Mouse (Mus musculus) neural tube, embryonic 11.5 days (tissue): ENCODE measurements around the gene Tpbgl. TPM values are rescaled to one million over a fixed set of nuclear protein-coding genes. Genes with fewer than 3 reads are reported as not detected.

Source experiments
- ATAC-seq: fragments of 200-750 bp; cut with Nextera tagmentation; 2 replicates; pipeline ENCODE4 v1.8.0; 2017; ENCODE audit warnings: moderate number of reproducible peaks, mild to moderate bottlenecking, moderate TSS enrichment, moderate library complexity; ENCODE audit not compliant: insufficient read depth, low FRiP score, low TSS enrichment
- DNase-seq: peaks from one replicate; pipeline ENCODE4 v3.0.0-alpha.2; 2015; ENCODE audit warnings: low spot score
- H3K27ac ChIP-seq: fragments of 300-500 bp; sonication (generic); 2 replicates; pipeline ENCODE4 v1.5.1; 2014; ENCODE audit warnings: low read depth, mild to moderate bottlenecking, low read length
- H3K27me3 ChIP-seq: fragments of 300-500 bp; sonication (generic); 2 replicates; pipeline ENCODE4 v1.6.1; 2014; ENCODE audit warnings: mild to moderate bottlenecking, low read length, mixed read lengths; ENCODE audit not compliant: control insufficient read depth, insufficient read depth
- H3K36me3 ChIP-seq: fragments of 300-500 bp; sonication (generic); 2 replicates; pipeline ENCODE4 v1.6.1; 2014; ENCODE audit warnings: mild to moderate bottlenecking, low read length, moderate library complexity, mixed read lengths; ENCODE audit not compliant: control insufficient read depth, insufficient read depth
- H3K4me1 ChIP-seq: fragments of 300-500 bp; sonication (generic); 2 replicates; pipeline ENCODE4 v1.6.1; 2014; ENCODE audit warnings: low read length, mixed read lengths; ENCODE audit not compliant: control insufficient read depth, insufficient read depth
- H3K4me2 ChIP-seq: fragments of 300-500 bp; sonication (generic); 2 replicates; pipeline ENCODE4 v1.6.1; 2014; ENCODE audit warnings: low read depth, mild to moderate bottlenecking, moderate library complexity
- H3K4me3 ChIP-seq: fragments of 300-500 bp; sonication (generic); 2 replicates; pipeline ENCODE4 v1.5.1; 2014; ENCODE audit warnings: low read depth, low read length
- H3K9ac ChIP-seq: fragments of 300-500 bp; sonication (generic); 2 replicates; pipeline ENCODE4 v1.6.1; 2014; ENCODE audit warnings: mild to moderate bottlenecking, low read length
- H3K9me3 ChIP-seq: fragments of 300-500 bp; sonication (generic); 2 replicates; pipeline ENCODE4 v1.6.1; 2016; ENCODE audit warnings: low read length; ENCODE audit not compliant: control insufficient read depth
- WGBS: fragments of 180-500 bp; shearing (Covaris S2); extraction: QIAGEN DNeasy Blood & Tissue Kit; methylation state at CpG from one replicate; pipeline ENCODE4 v1.1.7; 2014; 5-methylcytosine and 5-hydroxymethylcytosine counted together
- polyA plus RNA-seq: library from polyadenylated mRNA; unstranded; fragments of >200 nt; fragmentation: Nextera tagmentation; extraction: Ambion mirVana; gene quantifications from 2 replicates; pipeline ENCODE4 v1.2.1, GENCODE M21; 2014

Gene Tpbgl
- polyA plus RNA-seq, 1 experiment from 2014 or later: 1.4 TPM

DNA sequence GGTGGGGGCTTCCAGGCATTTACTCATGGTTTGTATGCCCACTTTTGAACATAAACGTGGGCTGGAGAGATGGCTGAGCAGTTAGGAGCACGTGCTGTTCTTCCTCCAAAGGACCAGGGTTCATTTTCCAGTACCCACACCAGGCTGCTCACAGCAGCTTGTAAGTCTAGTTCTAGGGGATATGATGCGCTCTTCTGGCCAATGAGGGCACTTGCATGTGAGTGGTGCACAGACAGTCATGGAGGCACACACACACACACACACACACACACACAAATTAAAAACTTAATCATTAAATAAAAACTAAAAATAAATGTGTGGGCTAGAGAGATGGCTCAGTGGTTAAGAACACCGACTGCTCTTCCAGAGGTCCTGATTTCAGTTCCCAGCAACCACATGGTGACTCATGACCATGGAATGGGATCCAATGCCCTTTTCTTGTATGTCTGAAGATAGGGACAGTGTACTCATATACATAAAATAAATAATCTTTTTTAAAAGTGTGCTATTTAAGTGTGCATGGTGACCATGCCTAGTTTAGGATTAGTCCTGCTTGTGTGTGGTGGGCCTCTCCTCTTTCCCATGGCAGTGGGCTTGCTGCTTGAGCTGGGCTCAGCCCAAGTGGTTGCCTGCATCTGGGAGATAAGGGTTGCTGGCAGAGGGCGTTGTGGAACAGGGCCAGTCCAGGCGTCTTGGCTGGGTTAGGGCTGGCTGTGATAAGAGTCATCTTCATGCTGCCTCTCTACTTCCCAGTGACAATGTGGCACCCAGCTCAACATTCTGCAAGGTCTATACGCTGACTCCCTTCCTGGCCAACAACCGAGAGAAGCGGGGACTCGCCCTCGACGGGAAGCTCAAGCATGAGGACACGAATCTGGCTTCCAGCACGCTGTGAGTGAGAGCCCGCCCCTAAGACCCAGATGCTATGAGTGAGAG lies 32.8 kb downstream of the Tpbgl start:
- no peak overlapping the region for H3K9ac ChIP-seq
- DNase-seq (no peak), ATAC-seq (no peak)
- 0 out of 2 replicates have a peak, but pooled peaks cover 2% of the 10 kb centered on the region for H3K36me3 ChIP-seq
- H3K27me3 ChIP-seq: no peaks in the 10 kb centered on the region
- H3K4me1 ChIP-seq: no peaks in the 10 kb centered on the region; the same call in 1 of the 2 replicates
- H3K27ac ChIP-seq: no peak overlapping the region
- WGBS: 87% methylated on average over 14 of the region's 15 CpGs
- no peak overlapping the region for H3K4me3 ChIP-seq
- H3K4me2 ChIP-seq: no peak overlapping the region
- no peaks in the 10 kb centered on the region for H3K9me3 ChIP-seq

DNA sequence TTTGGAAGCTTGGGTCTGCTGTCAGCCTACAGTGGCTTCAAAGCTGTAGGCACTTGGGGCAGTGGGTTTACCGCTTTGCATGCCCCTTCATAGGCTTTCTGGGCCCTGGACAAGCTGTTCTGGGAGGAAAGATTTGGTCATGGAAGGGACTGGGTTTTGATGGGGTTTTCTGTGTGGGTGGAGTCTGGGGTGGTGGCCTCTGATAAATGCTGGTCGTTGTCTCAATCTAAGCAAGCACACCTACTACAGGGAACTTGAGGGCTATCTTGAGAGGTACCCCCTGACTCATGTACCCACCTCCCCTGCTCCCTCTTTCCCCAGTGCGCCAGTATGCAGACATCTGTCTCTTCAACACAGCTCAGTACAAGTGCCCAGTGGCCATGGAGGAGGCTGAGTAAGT lies 34.2 kb downstream of the Tpbgl start:
- no peak overlapping the region for H3K4me2 ChIP-seq
- H3K9ac ChIP-seq: no peak overlapping the region
- H3K4me3 ChIP-seq: no peak overlapping the region
- H3K27ac ChIP-seq: no peak overlapping the region
- H3K27me3 ChIP-seq: no peaks in the 10 kb centered on the region
- WGBS: 83% methylated on average over 3 of the region's 3 CpGs
- no peaks in the 10 kb centered on the region; the same call in 1 of the 2 replicates for H3K4me1 ChIP-seq
- H3K9me3 ChIP-seq: no peaks in the 10 kb centered on the region
- H3K36me3 ChIP-seq: 0 out of 2 replicates have a peak, but pooled peaks cover 2% of the 10 kb centered on the region
- no peak for ATAC-seq
- DNase-seq: no peak

DNA sequence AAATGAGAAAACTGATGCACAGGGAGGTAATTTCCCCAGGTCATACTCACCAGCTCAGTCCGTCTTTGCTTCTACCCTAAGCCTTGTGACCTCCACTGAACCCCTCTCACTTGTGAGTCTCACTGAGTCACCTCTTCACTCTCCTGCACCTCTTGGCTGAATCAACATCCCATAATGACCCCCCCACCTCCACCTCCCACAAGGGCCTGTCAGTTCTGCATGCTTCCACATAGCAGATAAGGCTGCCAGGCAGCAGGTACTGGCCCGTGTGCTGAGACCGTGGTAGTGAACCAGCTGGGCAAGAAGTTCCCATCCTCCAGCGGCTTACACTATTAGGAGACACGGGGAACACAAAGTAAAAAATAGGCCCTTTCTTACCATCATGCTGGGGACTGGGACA lies 36.3 kb downstream of the Tpbgl start:
- Histone ChIP-seq H3K9ac (no peak overlapping the region), H3K4me1 (peaks cover 6% of the 10 kb centered on the region), H3K9me3 (no peaks in the 10 kb centered on the region), H3K27me3 (no peaks in the 10 kb centered on the region), H3K4me3 (no peak overlapping the region), H3K4me2 (no peak overlapping the region), H3K36me3 (0 out of 2 replicates have a peak, but pooled peaks cover 2% of the 10 kb centered on the region), H3K27ac (no peak overlapping the region)
- ATAC-seq (no peak), DNase-seq (no peak)
- WGBS: 53% methylated on average over 5 of the region's 5 CpGs

DNA sequence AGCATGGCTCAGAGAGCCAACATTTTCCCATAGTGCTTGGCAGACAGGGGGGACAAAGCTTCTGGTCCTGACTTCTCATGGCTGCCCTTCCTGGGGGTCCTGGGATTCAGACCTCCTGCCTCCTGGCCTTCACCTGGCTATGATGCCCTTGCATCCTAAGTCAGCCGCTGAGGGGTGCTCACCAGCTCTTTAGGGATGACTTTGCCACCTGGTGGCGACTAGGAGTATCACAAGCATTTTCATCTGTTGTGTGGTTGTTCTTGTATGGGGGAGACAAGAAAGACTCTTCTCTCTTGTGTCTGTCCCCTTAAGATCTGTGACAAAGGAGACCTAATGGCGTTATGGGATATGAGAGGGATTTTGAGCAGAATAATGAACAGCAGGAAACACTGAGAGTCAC lies 36.8 kb downstream of the Tpbgl start:
- H3K4me1 ChIP-seq: peaks cover 6% of the 10 kb centered on the region
- WGBS: 15% methylated on average over 3 of the region's 3 CpGs
- H3K4me2 ChIP-seq: no peak overlapping the region
- no peak overlapping the region for H3K27ac ChIP-seq
- H3K27me3 ChIP-seq: no peaks in the 10 kb centered on the region
- ATAC-seq (peak; percentile 27; the same call in 1 of the 2 replicates), DNase-seq (peak; percentile 75)
- no peak overlapping the region for H3K4me3 ChIP-seq
- H3K9ac ChIP-seq: no peak overlapping the region
- H3K36me3 ChIP-seq: peaks cover 4% of the 10 kb centered on the region; the same call in 1 of the 2 replicates
- H3K9me3 ChIP-seq: no peaks in the 10 kb centered on the region

DNA sequence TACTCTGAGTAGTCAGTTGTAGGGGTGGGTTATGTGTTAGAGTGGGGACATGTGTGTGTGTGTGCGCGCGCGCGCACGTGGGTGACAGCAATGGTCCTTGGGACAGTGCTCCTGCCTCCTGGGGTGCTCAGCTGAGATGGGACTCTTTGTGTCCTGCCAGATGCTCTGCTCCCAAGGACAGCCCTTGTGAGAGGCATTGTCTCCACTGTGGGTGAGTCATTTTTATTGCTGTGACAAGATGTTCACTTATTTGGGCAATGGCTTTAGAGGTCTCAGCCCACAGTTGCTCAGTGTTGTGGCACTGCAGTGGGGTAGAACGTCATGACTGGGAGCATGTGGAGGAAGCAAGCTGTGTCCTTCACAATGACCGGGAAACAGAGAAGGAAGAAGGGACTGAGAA lies 40.9 kb downstream of the Tpbgl start:
- H3K27ac ChIP-seq: no peak overlapping the region
- no peaks in the 10 kb centered on the region for H3K9me3 ChIP-seq
- peaks cover 2% of the 10 kb centered on the region; the same call in 1 of the 2 replicates for H3K36me3 ChIP-seq
- no peak for DNase-seq
- no peak for ATAC-seq
- 92% methylated on average over 7 of the region's 8 CpGs for WGBS
- no peaks in the 10 kb centered on the region for H3K27me3 ChIP-seq
- peaks cover 18% of the 10 kb centered on the region for H3K4me1 ChIP-seq
- H3K4me3 ChIP-seq: no peak overlapping the region
- H3K4me2 ChIP-seq: no peak overlapping the region
- H3K9ac ChIP-seq: no peak overlapping the region

- ATAC-seq (no peak), DNase-seq (no peak)
- no peak overlapping the region for H3K4me3 ChIP-seq
- H3K4me2 ChIP-seq: no peak overlapping the region
- WGBS: 93% methylated on average over 5 of the region's 5 CpGs
- H3K9me3 ChIP-seq: no peaks in the 10 kb centered on the region
- H3K27me3 ChIP-seq: no peaks in the 10 kb centered on the region
- peaks cover 19% of the 10 kb centered on the region for H3K4me1 ChIP-seq
- H3K9ac ChIP-seq: no peak overlapping the region
- H3K36me3 ChIP-seq: peaks cover 2% of the 10 kb centered on the region; the same call in 1 of the 2 replicates
- no peak overlapping the region for H3K27ac ChIP-seq
Measured at GRCm38 (mm10) chr7:99583625-99584024, 43.3 kb downstream of the Tpbgl start.

DNA sequence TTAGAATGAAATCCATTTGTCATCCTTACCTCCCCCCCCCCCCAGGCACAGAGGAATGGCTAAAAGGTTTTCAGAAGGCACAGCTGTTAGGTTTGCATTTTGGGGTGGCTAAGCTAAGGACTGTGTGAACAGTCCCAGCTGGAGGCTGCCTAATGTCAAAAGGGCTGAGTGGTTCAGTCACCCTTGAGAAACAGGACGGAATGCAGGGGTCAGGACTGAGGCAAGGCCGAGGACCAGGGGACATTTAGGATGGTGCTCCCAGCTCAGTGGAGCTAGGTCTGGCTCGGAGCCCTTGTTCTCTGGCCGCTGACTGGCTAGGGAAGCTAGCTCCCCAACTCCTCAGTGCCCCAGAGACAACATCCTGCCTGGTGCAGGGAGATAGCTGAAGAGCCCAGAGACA lies 44.0 kb downstream of the Tpbgl start:
- no peak overlapping the region for H3K4me2 ChIP-seq
- ATAC-seq (no peak), DNase-seq (no peak)
- peaks cover 19% of the 10 kb centered on the region for H3K4me1 ChIP-seq
- H3K36me3 ChIP-seq: peaks cover 2% of the 10 kb centered on the region; the same call in 1 of the 2 replicates
- no peaks in the 10 kb centered on the region for H3K27me3 ChIP-seq
- no peak overlapping the region for H3K4me3 ChIP-seq
- H3K9ac ChIP-seq: 0 out of 2 replicates have a peak overlapping the region, but pooled peaks have one; percentile 22
- 0 out of 2 replicates have a peak overlapping the region, but pooled peaks have one; percentile 39 for H3K27ac ChIP-seq
- no peaks in the 10 kb centered on the region for H3K9me3 ChIP-seq
- WGBS: 32% methylated on average over 4 of the region's 4 CpGs

DNA sequence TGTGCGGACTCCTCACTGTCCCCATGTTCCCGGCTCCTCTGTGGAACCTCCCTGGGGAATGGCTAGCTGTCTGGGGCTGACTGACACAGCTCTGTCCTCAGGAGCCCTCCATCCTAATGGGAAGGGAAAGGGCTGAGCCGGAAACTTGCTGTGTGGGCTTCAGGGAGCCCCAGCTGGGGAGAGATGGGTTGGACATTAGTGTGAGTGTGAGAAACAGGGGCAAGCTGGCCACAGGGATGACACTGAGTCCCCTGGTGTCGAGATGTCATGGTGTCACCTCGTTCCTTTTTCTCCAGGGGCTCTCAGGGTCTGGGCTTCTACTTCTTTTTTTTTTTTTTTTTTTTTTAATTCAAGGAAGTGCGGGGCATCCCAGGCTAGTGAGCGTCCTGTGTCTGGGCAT lies 44.6 kb downstream of the Tpbgl start:
- no peak overlapping the region for H3K4me2 ChIP-seq
- H3K4me3 ChIP-seq: no peak overlapping the region
- peaks cover 17% of the 10 kb centered on the region for H3K4me1 ChIP-seq
- peaks cover 2% of the 10 kb centered on the region; the same call in 1 of the 2 replicates for H3K36me3 ChIP-seq
- ATAC-seq (no peak), DNase-seq (no peak)
- 55% methylated on average over 7 of the region's 7 CpGs for WGBS
- no peaks in the 10 kb centered on the region for H3K9me3 ChIP-seq
- 0 out of 2 replicates have a peak overlapping the region, but pooled peaks have one; percentile 27 for H3K27ac ChIP-seq
- H3K9ac ChIP-seq: no peak overlapping the region; the same call in none of the 2 replicates
- H3K27me3 ChIP-seq: no peaks in the 10 kb centered on the region
